Mouse (Mus musculus) hindbrain, embryonic 13.5 days (tissue): Measurements from ENCODE around the gene Gm11549. TPM values are rescaled to one million over a fixed set of nuclear protein-coding genes. Genes with fewer than 3 reads are reported as not detected.

Source experiments
- ATAC-seq: fragments of 200-750 bp; cut with Nextera tagmentation; 2 replicates; pipeline ENCODE4 v1.8.0; 2017; ENCODE audit warnings: moderate TSS enrichment; ENCODE audit not compliant: low FRiP score
- H3K27ac ChIP-seq: fragments of 300-500 bp; sonication (generic); 2 replicates; pipeline ENCODE4 v1.5.1; 2015; ENCODE audit warnings: inconsistent platforms, mild to moderate bottlenecking, moderate library complexity
- H3K27me3 ChIP-seq: fragments of 300-500 bp; sonication (generic); 2 replicates; pipeline ENCODE4 v1.6.1; 2015; ENCODE audit warnings: mild to moderate bottlenecking, inconsistent platforms
- H3K36me3 ChIP-seq: fragments of 300-500 bp; sonication (generic); 2 replicates; pipeline ENCODE4 v1.6.1; 2015; ENCODE audit warnings: mild to moderate bottlenecking, inconsistent platforms
- H3K4me1 ChIP-seq: fragments of 300-500 bp; sonication (generic); replicated peaks from 2 replicates; pipeline ENCODE4 v1.6.1; 2015; ENCODE audit warnings: inconsistent platforms
- H3K4me2 ChIP-seq: fragments of 300-500 bp; sonication (generic); 2 replicates; pipeline ENCODE4 v1.6.1; 2015; ENCODE audit warnings: inconsistent platforms, mild to moderate bottlenecking, moderate library complexity
- H3K4me3 ChIP-seq: fragments of 300-500 bp; sonication (generic); 2 replicates; pipeline ENCODE4 v1.5.1; 2015; ENCODE audit warnings: mild to moderate bottlenecking, inconsistent platforms
- H3K9ac ChIP-seq: fragments of 300-500 bp; sonication (generic); 2 replicates; pipeline ENCODE4 v1.6.1; 2015; ENCODE audit warnings: mild to moderate bottlenecking, inconsistent platforms
- H3K9me3 ChIP-seq: fragments of 300-500 bp; sonication (generic); 2 replicates; pipeline ENCODE4 v1.6.1; 2016; ENCODE audit warnings: inconsistent platforms
- WGBS: fragments of 180-500 bp; shearing (Covaris S2); methylation state at CpG from one replicate; pipeline ENCODE4 v1.1.7; 2015; 5-methylcytosine and 5-hydroxymethylcytosine counted together
- microRNA-seq: library from miRNA; unstranded; fragments of <30 nt; microRNA quantifications from one replicate; pipeline ENCODE4, GENCODE M21; 2016
- polyA plus RNA-seq: library from polyadenylated mRNA; unstranded; fragments of >200 nt; fragmentation: Nextera tagmentation; extraction: Ambion mirVana; gene quantifications from 2 replicates; pipeline ENCODE4 v1.2.1, GENCODE M21; 2015

Gene Gm11549
- polyA plus RNA-seq, 1 experiment from 2014 or later = 0.53 TPM

GRCm38 (mm10) chr3:36475532-36476087, 46.0 kb downstream of the Gm11549 start, which contains the start of the genes Anxa5 and 1810062G17Rik:
TSS of gene Anxa5 (minus strand) at chr3:36475894.
TSS of gene 1810062G17Rik (plus strand) at chr3:36475937.
- Histone ChIP-seq H3K9me3 (no peaks in the 10 kb centered on the region), H3K27me3 (peaks cover 6% of the 10 kb centered on the region; the same call in 1 of the 2 replicates), H3K27ac (peak within 1 kb of the TSS; percentile 25; the same call in 1 of the 2 replicates), H3K4me2 (peak within 1 kb of the TSS; percentile 97), H3K9ac (peak within 1 kb of the TSS; percentile 77), H3K36me3 (no peaks in the 10 kb centered on the region), H3K4me1 (peaks cover 20% of the 10 kb centered on the region), H3K4me3 (peak within 1 kb of the TSS; percentile 63)
- under 1% methylated on average over 32 of the region's 32 CpGs for WGBS
- peak; percentile 96 for ATAC-seq

GRCm38 (mm10) chr3:36474938-36475483, 46.6 kb downstream of the Gm11549 start:
- Histone ChIP-seq H3K4me1 (peaks cover 20% of the 10 kb centered on the region), H3K36me3 (no peaks in the 10 kb centered on the region), H3K9ac (peak overlapping the region; percentile 77), H3K4me2 (peak overlapping the region; percentile 97), H3K27me3 (peaks cover 6% of the 10 kb centered on the region; the same call in 1 of the 2 replicates), H3K27ac (peak overlapping the region; percentile 25; the same call in 1 of the 2 replicates), H3K9me3 (no peaks in the 10 kb centered on the region), H3K4me3 (peak overlapping the region; percentile 63)
- WGBS = 3% methylated on average over 24 of the region's 24 CpGs
- ATAC-seq = 0 out of 2 replicates have a peak, but pooled peaks have one; percentile 1

- ATAC-seq = no peak
- H3K4me3 ChIP-seq = no peak overlapping the region
These were observed 47.2 kb downstream of the Gm11549 start for GRCm38 (mm10) chr3:36474421-36474820.

GRCm38 (mm10) chr3:36473222-36473621, 48.4 kb downstream of the Gm11549 start:
- Histone ChIP-seq H3K4me3 (no peak overlapping the region), H3K27me3 (peaks cover 6% of the 10 kb centered on the region; the same call in 1 of the 2 replicates), H3K36me3 (no peaks in the 10 kb centered on the region), H3K9ac (no peak overlapping the region), H3K4me2 (no peak overlapping the region), H3K4me1 (peaks cover 17% of the 10 kb centered on the region), H3K9me3 (no peaks in the 10 kb centered on the region), H3K27ac (no peak overlapping the region)
- WGBS = 95% methylated on average over 5 of the region's 5 CpGs
- no peak for ATAC-seq

More at GRCm38 (mm10) chr3:36474421-36474820, 47.2 kb downstream of the Gm11549 start:
- peak overlapping the region; percentile 97 for H3K4me2 ChIP-seq
- WGBS = 81% methylated on average over 5 of the region's 5 CpGs
- no peak overlapping the region for H3K27ac ChIP-seq
- no peaks in the 10 kb centered on the region for H3K9me3 ChIP-seq
- peaks cover 6% of the 10 kb centered on the region; the same call in 1 of the 2 replicates for H3K27me3 ChIP-seq
- H3K36me3 ChIP-seq = no peaks in the 10 kb centered on the region
- no peak overlapping the region for H3K9ac ChIP-seq
- H3K4me1 ChIP-seq = peaks cover 20% of the 10 kb centered on the region

DNA sequence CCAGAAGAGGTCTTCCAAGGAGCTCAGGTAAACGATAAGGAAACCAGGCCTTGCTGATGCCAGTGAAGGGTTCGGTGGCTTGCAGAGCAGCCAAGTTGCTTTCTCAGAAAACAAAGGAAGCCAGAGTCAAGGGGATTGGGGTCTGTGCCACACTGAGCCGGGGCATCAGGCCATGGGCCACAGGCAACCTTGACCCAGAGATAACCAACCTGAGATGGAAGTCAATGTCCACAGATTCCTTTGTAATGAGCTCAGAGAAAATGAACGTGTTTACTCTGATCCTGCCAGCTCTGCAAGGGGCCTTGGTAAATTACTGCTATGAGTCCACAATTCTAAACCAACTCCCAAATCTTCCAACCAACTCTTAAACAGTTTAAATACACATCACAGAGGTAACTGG, 49.8 kb downstream of the Gm11549 start:
- H3K4me3 ChIP-seq = no peak overlapping the region
- H3K4me2 ChIP-seq = no peak overlapping the region
- ATAC-seq = no peak
- peaks cover 15% of the 10 kb centered on the region for H3K4me1 ChIP-seq
- no peaks in the 10 kb centered on the region for H3K9me3 ChIP-seq
- H3K36me3 ChIP-seq = no peaks in the 10 kb centered on the region
- H3K9ac ChIP-seq = no peak overlapping the region
- peaks cover 2% of the 10 kb centered on the region; the same call in 1 of the 2 replicates for H3K27me3 ChIP-seq
- WGBS = 79% methylated on average over 4 of the region's 4 CpGs
- H3K27ac ChIP-seq = no peak overlapping the region

DNA sequence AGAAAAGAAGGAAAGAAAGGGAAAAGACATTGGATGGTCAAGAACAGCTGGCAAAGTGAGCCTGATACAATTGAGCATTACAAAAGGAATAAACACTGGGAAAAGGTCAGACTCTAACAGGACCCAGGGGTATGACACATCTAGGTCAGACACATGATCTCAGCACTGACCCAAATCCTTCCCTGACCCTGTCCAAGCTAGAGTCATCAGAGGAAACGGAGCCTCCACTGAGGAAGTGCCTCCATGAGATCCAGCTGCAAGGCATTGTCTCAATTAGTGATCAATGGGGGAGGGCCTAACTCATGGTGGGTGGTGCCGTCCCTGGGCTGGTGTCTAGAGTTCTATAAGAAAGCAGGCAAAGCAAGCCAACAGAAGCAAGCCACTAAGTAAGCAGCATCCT, 52.7 kb downstream of the Gm11549 start:
- no peak for ATAC-seq
- no peak overlapping the region for H3K27ac ChIP-seq
- H3K4me1 ChIP-seq = no peaks in the 10 kb centered on the region
- no peaks in the 10 kb centered on the region for H3K27me3 ChIP-seq
- H3K4me3 ChIP-seq = no peak overlapping the region
- no peak overlapping the region for H3K4me2 ChIP-seq
- no peaks in the 10 kb centered on the region for H3K36me3 ChIP-seq
- H3K9me3 ChIP-seq = no peaks in the 10 kb centered on the region
- 54% methylated on average over 2 of the region's 2 CpGs for WGBS
- no peak overlapping the region for H3K9ac ChIP-seq

DNA sequence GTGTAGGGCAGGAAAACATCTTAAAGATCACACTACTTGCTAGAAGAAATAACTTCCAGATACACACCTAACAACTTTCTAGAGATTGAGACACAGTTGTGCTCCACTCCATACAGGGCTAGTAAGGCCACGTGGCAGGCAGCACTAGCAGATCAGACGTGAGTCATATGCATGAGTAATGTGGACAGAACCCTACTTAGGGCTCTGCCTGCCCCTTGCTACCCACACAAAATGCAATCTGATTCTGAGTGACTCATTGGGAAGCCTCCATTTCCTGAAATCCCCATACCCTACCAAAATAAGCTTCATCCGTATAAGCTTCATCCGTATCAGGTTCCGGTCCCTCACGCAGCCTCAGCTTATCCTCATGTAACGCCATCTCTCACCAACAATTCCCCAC, 54.0 kb downstream of the Gm11549 start:
- Histone ChIP-seq H3K4me1 (no peaks in the 10 kb centered on the region), H3K36me3 (no peaks in the 10 kb centered on the region), H3K4me2 (no peak overlapping the region), H3K27me3 (no peaks in the 10 kb centered on the region), H3K27ac (no peak overlapping the region), H3K4me3 (no peak overlapping the region), H3K9ac (no peak overlapping the region), H3K9me3 (no peaks in the 10 kb centered on the region)
- 91% methylated on average over 7 of the region's 7 CpGs for WGBS
- no peak for ATAC-seq

DNA sequence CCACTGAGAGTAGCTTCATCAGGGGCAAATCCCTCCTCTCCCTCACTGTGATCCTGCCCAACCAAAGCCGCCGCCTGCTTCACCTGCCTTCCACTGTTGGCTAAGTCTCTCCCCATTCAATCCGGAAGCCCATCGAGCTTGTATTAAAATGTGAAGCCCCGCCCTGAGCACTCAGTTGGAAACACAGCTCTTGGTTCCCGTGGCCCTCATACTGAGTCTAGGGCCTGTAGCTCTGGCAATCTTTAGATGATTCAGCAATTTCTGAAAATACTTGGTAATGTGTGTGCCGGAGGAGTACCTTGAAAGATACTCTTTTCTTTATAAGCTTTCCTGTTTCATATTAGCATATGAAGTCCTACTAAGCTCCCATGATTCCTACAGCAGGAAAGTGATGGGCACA, 56.1 kb downstream of the Gm11549 start:
- no peak overlapping the region for H3K4me2 ChIP-seq
- H3K9me3 ChIP-seq = no peaks in the 10 kb centered on the region
- no peak overlapping the region for H3K27ac ChIP-seq
- no peaks in the 10 kb centered on the region for H3K4me1 ChIP-seq
- no peak overlapping the region for H3K9ac ChIP-seq
- no peak overlapping the region for H3K4me3 ChIP-seq
- H3K27me3 ChIP-seq = no peaks in the 10 kb centered on the region
- H3K36me3 ChIP-seq = no peaks in the 10 kb centered on the region
- 60% methylated on average over 7 of the region's 7 CpGs for WGBS
- no peak for ATAC-seq

Small RNA genes lying within 50 kb of the gene (microRNA-seq; reads per million reads assigned to microRNA genes)
- not detected for gene Mir7009

Other genes with a start within 250 kb of the Gm11549 start
- gene Anxa5, start 45.9 kb downstream of the Gm11549 start, polyA plus RNA-seq = 85.5 and 88.8 TPM in 2 replicates
- gene 1810062G17Rik, start 45.9 kb downstream of the Gm11549 start, polyA plus RNA-seq = 0.30 TPM in 1 of 2 replicates, not detected in the other
- gene Exosc9, start 30.8 kb upstream of the Gm11549 start, polyA plus RNA-seq = 84.8 and 88.7 TPM in 2 replicates
- 44.0 TPM in 2 replicates for gene Ccna2, start 50.3 kb upstream of the Gm11549 start, polyA plus RNA-seq
- gene Bbs7, start 91.7 kb upstream of the Gm11549 start, polyA plus RNA-seq = 21.7 and 22.8 TPM in 2 replicates
- 7.6 and 8.0 TPM in 2 replicates for gene Trpc3, start 168.4 kb upstream of the Gm11549 start, polyA plus RNA-seq